Mouse (Mus musculus) adrenal gland, postnatal 14 days (tissue): ENCODE measurements around the gene Tars2. TPM values are rescaled to one million over a fixed set of nuclear protein-coding genes. Genes with fewer than 3 reads are reported as not detected.
"Not testable (repeated sequence)": the region's sequence is repeated elsewhere in the genome, so short reads cannot be mapped to it uniquely, and the experiment has no call there.

Experiments
- DNase-seq: peaks from one replicate; pipeline ENCODE4 v3.0.0; 2021; ENCODE audit warnings: mixed read lengths
- long read RNA-seq, 2 experiments: library from polyadenylated mRNA; stranded (forward); transcript quantifications; one replicate each; pipeline ENCODE4 v2.0.0; 2021
- total RNA-seq: library from RNA; stranded (reverse); gene quantifications from 2 replicates; pipeline ENCODE4 v1.2.3, GENCODE M21; 2021

The Tars2 gene
- 49.6 and 52.3 TPM in 2 replicates for total RNA-seq
- long read RNA-seq, experiment 1, transcript Tars2-201 (18 exons, 2,400 nt): major isoform, 40 of 60 reads
- long read RNA-seq, experiment 1, partial matches to known transcripts: 5 of 60 reads
- long read RNA-seq, experiment 1, other reads (novel, unspliced or antisense): 15 of 60 reads
- long read RNA-seq, experiment 2, transcript Tars2-201 (18 exons, 2,400 nt): major isoform, 21 of 42 reads
- long read RNA-seq, experiment 2, partial matches to known transcripts: 8 of 42 reads
- long read RNA-seq, experiment 2, other reads (novel, unspliced or antisense): 13 of 42 reads

- DNase-seq: no peak
These were observed at the start of gene Tars2 for GRCm38 (mm10) chr3:95760106-95760505. Gene Tars2 (minus strand): TSS chr3:95760206.

- no peak for DNase-seq
These were observed 48.4 kb upstream of the Tars2 start for GRCm38 (mm10) chr3:95808384-95808783.

- DNase-seq: not testable (repeated sequence)
These were observed 47.6 kb upstream of the Tars2 start for GRCm38 (mm10) chr3:95807630-95808029.

GRCm38 (mm10) chr3:95806677-95807076 lies 46.7 kb upstream of the Tars2 start:
- DNase-seq: no peak

- no peak for DNase-seq
These were observed 43.8 kb upstream of the Tars2 start for GRCm38 (mm10) chr3:95803851-95804250.

GRCm38 (mm10) chr3:95798756-95799155 lies 38.8 kb upstream of the Tars2 start:
- no peak for DNase-seq

- no peak for DNase-seq
These were observed 34.3 kb upstream of the Tars2 start for GRCm38 (mm10) chr3:95794299-95794698.

GRCm38 (mm10) chr3:95793662-95794061 lies 33.7 kb upstream of the Tars2 start:
- no peak for DNase-seq

- no peak for DNase-seq
These were observed 25.5 kb upstream of the Tars2 start for GRCm38 (mm10) chr3:95785501-95785900.

- peak; percentile 44 for DNase-seq
These were observed 12.0 kb upstream of the Tars2 start for GRCm38 (mm10) chr3:95771985-95772384.

- DNase-seq: no peak
These were observed 5.5 kb upstream of the Tars2 start for GRCm38 (mm10) chr3:95765534-95765933.

GRCm38 (mm10) chr3:95763811-95764210 lies 3.8 kb upstream of the Tars2 start:
- no peak for DNase-seq

- no peak for DNase-seq
These were observed 3.0 kb upstream of the Tars2 start for GRCm38 (mm10) chr3:95762961-95763360.

GRCm38 (mm10) chr3:95761771-95762170 lies 1.8 kb upstream of the Tars2 start:
- no peak for DNase-seq

- no peak for DNase-seq
These were observed 650 bp upstream of the Tars2 start for GRCm38 (mm10) chr3:95760656-95761055.

- DNase-seq: no peak
These were observed 1.4 kb downstream of the Tars2 start for GRCm38 (mm10) chr3:95758467-95759218.

- no peak for DNase-seq
These were observed 3.2 kb downstream of the Tars2 start for GRCm38 (mm10) chr3:95756808-95757207.

GRCm38 (mm10) chr3:95754345-95755206 lies 5.4 kb downstream of the Tars2 start:
- DNase-seq: peak; percentile 95

GRCm38 (mm10) chr3:95752935-95753334 lies 7.1 kb downstream of the Tars2 start:
- DNase-seq: no peak

GRCm38 (mm10) chr3:95740406-95740805 lies 19.6 kb downstream of the Tars2 start:
- peak; percentile 74 for DNase-seq

GRCm38 (mm10) chr3:95739353-95740104 lies 20.5 kb downstream of the Tars2 start, which contains the start of gene Ecm1:
Gene Ecm1 (minus strand): TSS chr3:95739569.
- DNase-seq: peak; percentile 87
